Mouse (Mus musculus): ENCODE results near the gene Kcnh1.
A peak's percentile ranks its signal among the peaks of the same experiment; 100 is the strongest.

Kcnh1 gene

DNA sequence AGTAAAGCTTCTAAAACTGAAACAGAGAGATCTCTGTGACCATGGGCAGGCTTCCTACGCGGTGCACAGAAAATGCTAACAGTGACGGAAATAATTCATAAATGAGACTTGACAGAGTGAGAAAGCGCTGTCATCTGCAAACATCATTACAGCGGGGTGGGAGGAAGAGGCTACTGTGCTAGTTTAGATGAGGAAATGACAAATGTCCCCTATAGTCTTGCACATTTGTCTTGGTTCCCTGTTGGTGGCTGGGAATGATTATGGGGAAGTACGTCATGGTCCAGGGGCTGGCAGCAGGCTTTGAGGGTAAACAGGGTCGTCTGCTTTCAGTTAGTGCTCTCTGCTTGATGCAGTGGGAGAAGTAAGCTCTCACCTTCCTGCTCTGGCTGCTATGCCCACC, 346.6 kb downstream of the Kcnh1 start:
- no peak for DNase-seq

DNA sequence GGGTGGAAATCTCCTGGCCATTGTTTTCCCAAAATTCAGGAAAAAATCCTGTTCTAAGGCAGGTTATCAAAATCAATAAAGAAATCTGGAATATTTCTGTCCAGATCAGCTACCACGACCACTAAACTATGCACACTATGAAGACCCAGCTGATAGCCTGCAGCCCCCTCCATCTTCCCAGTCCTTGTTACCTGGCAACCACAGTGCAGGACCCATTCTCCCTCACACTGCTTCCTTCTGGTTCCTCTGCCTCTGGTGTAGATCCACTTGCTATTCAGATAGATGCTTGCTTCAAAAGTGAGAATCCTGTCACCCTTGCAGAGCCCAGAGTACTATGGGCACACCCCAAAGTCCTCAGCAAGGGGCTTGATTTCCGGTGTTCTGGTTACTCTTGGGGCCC, 351.5 kb downstream of the Kcnh1 start:
- no peak for DNase-seq

DNA sequence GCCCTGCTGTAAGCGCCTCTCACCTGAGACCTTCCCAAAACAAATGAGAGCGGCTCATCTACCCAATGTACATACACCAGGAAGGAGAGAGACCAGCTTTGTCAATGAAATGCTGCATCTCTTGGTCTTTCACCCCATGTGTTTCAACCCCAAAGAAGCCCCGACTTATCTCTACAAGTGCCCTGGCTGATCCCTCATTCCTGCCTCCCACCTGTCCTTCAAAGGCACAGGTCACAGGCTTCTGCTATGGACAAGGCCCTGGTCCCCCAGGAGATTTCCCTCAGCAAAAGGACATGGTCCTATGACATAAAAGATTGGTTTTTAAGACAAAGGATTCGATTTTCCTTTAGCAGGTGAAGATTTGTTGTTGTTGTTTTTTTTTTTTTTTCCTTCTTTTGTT, 353.1 kb downstream of the Kcnh1 start:
- no peak for DNase-seq

DNA sequence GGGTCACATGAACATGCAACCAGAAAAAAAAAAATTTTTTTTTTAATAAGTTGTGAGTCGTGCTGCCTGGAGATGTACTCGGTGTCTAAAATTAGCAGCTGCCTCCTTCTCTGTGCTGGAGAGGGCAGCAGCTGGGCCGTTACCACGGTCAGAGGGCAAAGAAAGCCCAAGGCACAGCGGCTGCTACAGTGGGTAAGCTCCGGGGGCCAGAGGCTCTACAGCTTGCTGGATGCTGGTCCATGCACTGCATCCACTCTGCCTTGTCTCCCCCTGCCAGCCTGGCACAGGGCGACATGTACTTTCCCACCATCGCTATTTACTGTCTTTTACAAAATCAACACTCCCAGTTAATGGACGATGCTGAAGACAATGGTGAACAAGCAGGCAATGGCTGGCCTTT, 353.5 kb downstream of the Kcnh1 start:
- DNase-seq: no peak

DNA sequence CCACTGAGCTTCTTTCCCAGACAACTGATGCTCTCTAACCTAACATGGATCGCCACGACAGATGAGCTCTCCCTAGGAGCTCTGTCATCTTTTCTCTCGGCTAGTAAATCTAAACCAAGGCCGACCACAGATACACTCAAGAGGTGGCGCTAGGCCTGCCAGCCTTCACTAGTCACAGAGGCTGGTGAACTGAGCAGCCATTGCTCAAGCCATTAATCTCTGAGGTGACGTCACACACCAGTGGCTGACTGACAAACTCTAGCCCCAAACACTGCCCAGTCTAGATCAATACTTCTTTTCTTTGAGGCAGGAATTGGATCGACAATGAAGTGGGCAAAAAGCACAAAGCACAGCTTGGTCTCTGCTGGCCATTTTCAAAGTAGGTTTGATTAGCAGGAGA, 354.3 kb downstream of the Kcnh1 start:
- no peak for DNase-seq

DNA sequence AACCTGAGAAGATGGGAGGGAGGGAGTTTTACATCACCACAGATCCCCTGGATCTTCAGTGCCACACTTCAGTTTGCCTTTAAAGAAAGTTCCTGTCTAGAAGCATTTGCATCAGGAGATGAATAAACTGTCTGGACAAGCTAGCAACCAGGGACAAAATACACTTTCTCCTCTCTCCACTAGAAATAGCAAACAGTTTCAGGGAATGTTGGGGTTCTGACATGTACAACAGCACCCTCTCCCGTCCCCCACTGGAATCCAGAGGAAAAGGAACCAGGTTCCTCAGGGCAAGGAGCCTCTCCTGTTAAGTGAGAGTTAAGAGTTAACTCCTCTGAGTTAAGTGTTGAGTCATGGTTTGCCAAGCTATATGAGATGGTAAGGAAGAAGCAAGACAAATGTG, 356.3 kb downstream of the Kcnh1 start:
- no peak for DNase-seq

DNA sequence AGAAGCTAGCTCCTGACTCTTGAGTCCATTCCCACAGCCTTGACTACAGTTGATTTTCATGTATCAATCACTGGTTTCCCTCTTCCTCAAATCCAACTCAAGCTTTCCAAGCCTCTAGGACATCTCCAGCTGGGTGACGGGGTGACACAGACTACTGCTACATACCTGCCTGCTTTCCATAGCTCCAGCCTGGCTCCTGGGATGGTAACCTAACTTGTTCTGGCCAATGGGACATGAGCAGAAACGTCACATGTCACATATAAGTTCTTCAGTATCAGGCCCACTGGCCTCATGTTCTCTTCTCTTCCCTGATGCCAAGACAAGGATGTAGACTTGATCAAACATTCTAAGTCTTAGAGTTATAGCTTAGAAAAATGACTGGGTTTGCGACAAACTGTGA, 360.0 kb downstream of the Kcnh1 start:
- DNase-seq: no peak

DNA sequence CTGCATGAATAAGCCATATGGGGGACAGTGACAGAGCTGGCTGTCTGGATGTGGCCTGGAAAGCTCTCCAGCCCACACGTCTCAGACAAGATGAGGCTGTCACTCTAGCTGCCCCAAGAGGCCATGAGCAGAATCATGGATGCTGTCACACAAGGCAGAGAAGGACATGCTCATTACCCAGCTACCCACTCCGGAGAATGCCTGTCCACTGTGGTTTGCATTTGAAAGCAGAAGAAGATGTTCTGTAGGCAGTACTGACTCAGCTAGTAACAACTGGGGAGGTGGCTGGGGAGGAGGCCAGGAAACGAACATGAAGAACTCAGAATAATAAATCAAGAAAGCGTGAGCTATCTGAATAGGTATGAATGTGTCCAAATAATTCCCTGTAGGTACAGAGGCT, 364.9 kb downstream of the Kcnh1 start:
- DNase-seq: peak; percentile 9

DNA sequence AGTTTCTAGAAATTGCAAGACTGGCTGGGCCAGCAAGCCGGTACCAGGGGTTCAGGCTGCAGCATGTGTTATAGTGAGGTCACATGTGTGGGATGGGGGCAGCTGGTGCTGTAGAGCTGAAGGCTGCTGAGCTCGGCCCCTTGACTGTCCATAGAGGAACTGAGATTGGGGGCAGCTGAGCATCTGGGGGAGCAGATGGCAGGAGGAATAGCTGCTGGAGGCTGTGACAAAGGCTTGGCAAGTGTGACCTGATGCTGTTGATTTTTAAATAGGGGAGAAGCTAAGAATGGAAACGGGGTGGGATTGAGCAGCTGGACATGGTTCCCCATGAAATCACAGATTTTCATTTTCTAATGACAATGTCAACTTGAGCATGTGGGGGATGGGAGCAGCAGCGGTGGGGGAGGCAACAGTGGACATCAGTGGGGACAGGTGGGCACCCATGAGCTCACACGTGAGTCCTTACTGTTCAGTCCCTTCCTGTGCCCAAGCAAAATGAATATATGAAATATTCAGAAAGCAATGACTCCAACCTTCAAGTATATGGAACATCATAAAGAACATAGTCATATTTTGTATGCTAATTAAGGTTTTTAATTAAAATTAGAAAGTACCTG, 367.5 kb downstream of the Kcnh1 start:
- peak; percentile 25 for DNase-seq

DNA sequence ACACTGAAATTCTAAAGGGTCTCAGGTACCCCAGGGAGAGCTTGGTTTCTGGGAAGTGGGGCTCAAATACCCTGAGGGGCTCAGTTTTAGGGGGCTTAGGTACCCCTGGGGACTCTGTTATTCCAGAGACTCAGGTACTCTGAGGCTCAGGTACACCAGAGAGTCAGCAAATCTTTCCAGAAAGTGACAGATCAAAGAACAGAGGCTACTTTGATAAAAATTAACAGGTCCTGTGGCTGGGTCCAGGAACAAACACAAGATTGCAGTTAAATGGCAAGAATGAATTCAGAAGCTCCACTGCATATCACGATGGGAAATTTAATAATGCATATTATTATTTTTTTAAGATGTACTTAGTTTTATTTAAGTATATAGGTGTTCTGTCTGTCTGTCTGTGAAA, 368.8 kb downstream of the Kcnh1 start:
- DNase-seq: no peak

Data from layer of hippocampus, adult 9-11 months (tissue).